In genomic region chr11:44619131-44619886, GRCm38 (mm10) we compare ENCODE assay signal across 8 mouse cellular contexts. TPM values are rescaled to one million over a fixed set of nuclear protein-coding genes. Genes with fewer than 3 reads are reported as not detected.
DNase-seq lines count a peak whose midpoint lies in the region; ATAC-seq and TF ChIP-seq lines count a peak whose summit lies in the region.

No protein-coding gene starts in this region.

- peak overlapping the region; percentile 53 for H3K4me3 ChIP-seq in lung, embryonic 15.5 days
- H3K4me3 ChIP-seq in embryonic facial prominence, embryonic 10.5 days = peak overlapping the region; percentile 72
- H3K4me3 ChIP-seq in heart, postnatal 0 days (ENCODE audit: low read depth, low read length) = peak overlapping the region; percentile 78
- H3K4me3 ChIP-seq in liver, embryonic 16.5 days (ENCODE audit: low read depth, low read length) = peak overlapping the region; percentile 18

- TF ChIP-seq EP300 in heart, postnatal 0 days (IDR thresholded peaks at IDR 0.05; ENCODE audit: low read depth) = no peak

- H3K36me3 ChIP-seq in lung, embryonic 15.5 days = no peaks in the 10 kb centered on the region
- no peaks in the 10 kb centered on the region for H3K36me3 ChIP-seq in embryonic facial prominence, embryonic 10.5 days (replicated peaks)
- H3K36me3 ChIP-seq in heart, postnatal 0 days (replicated peaks; ENCODE audit: control insufficient read depth, insufficient read depth, low read length) = no peaks in the 10 kb centered on the region
- H3K36me3 ChIP-seq in liver, embryonic 16.5 days (ENCODE audit: control insufficient read depth, insufficient read depth) = no peaks in the 10 kb centered on the region

- H3K27ac ChIP-seq in lung, embryonic 15.5 days = no peak overlapping the region
- H3K27ac ChIP-seq in embryonic facial prominence, embryonic 10.5 days (replicated peaks) = peak overlapping the region; percentile 89
- H3K27ac ChIP-seq in heart, postnatal 0 days (ENCODE audit: low read depth) = peak overlapping the region; percentile 36; the same call in 1 of the 2 replicates
- H3K27ac ChIP-seq in liver, embryonic 16.5 days (ENCODE audit: low read length) = no peak overlapping the region

- intact Hi-C loops in left cerebral cortex, postnatal 36 days (cut with DNase I) = loop anchor here (10.0 kb wide), 2 partner anchors 1055 to 1115 kb away; no protein-coding TSS in a partner anchor

- H3K27me3 ChIP-seq in lung, embryonic 15.5 days = peaks cover 71% of the 10 kb centered on the region
- peaks cover 72% of the 10 kb centered on the region for H3K27me3 ChIP-seq in embryonic facial prominence, embryonic 10.5 days (replicated peaks; ENCODE audit: low read depth, poor library complexity, severe bottlenecking)
- peaks cover 65% of the 10 kb centered on the region for H3K27me3 ChIP-seq in heart, postnatal 0 days (ENCODE audit: control insufficient read depth, insufficient read depth, low read length)
- H3K27me3 ChIP-seq in liver, embryonic 16.5 days (ENCODE audit: control insufficient read depth, insufficient read depth, low read depth, low read length) = peaks cover 74% of the 10 kb centered on the region

- ATAC-seq in lung, embryonic 15.5 days (ENCODE audit: borderline replicate concordance, extremely low read depth, low FRiP score, low TSS enrichment) = no peak
- ATAC-seq in heart, postnatal 0 days (ENCODE audit: insufficient read depth, low read depth) = no peak
- ATAC-seq in liver, embryonic 16.5 days (ENCODE audit: low read depth) = no peak

- peak overlapping the region; percentile 49 for H3K4me2 ChIP-seq in lung, embryonic 15.5 days
- H3K4me2 ChIP-seq in heart, postnatal 0 days (ENCODE audit: low read depth, low read length) = peak overlapping the region; percentile 68
- H3K4me2 ChIP-seq in liver, embryonic 16.5 days (ENCODE audit: low read depth, low read length) = no peak overlapping the region

- no peak for TF ChIP-seq CTCF in heart, postnatal 0 days (IDR thresholded peaks at IDR 0.05; ENCODE audit: low read depth)

- no peaks in the 10 kb centered on the region for H3K9me3 ChIP-seq in lung, embryonic 15.5 days
- H3K9me3 ChIP-seq in embryonic facial prominence, embryonic 10.5 days = no peaks in the 10 kb centered on the region
- H3K9me3 ChIP-seq in heart, postnatal 0 days (replicated peaks; ENCODE audit: control insufficient read depth, low read length) = no peaks in the 10 kb centered on the region
- no peaks in the 10 kb centered on the region for H3K9me3 ChIP-seq in liver, embryonic 16.5 days (replicated peaks; ENCODE audit: control insufficient read depth, low read length)

- peak overlapping the region; percentile 13; the same call in 1 of the 2 replicates for H3K9ac ChIP-seq in lung, embryonic 15.5 days
- H3K9ac ChIP-seq in heart, postnatal 0 days (replicated peaks; ENCODE audit: low read depth, low read length) = peak overlapping the region; percentile 75
- H3K9ac ChIP-seq in liver, embryonic 16.5 days (ENCODE audit: low read depth, low read length) = no peak overlapping the region

- peaks cover 20% of the 10 kb centered on the region for H3K4me1 ChIP-seq in lung, embryonic 15.5 days
- H3K4me1 ChIP-seq in embryonic facial prominence, embryonic 10.5 days = peaks cover 50% of the 10 kb centered on the region
- H3K4me1 ChIP-seq in heart, postnatal 0 days (ENCODE audit: control insufficient read depth, insufficient read depth) = no peaks in the 10 kb centered on the region
- H3K4me1 ChIP-seq in liver, embryonic 16.5 days (ENCODE audit: control insufficient read depth, low read depth, low read length) = no peaks in the 10 kb centered on the region; the same call in 1 of the 2 replicates

- WGBS in lung, embryonic 15.5 days = 4% methylated on average over 15 of the region's 15 CpGs
- WGBS in embryonic facial prominence, embryonic 10.5 days = under 1% methylated on average over 15 of the region's 15 CpGs
- WGBS in heart, postnatal 0 days = 6% methylated on average over 15 of the region's 15 CpGs
- 3% methylated on average over 15 of the region's 15 CpGs for WGBS in liver, embryonic 16.5 days (ENCODE audit: insufficient replicate concordance)

- DNase-seq in lung, postnatal 4 days = no peak
- DNase-seq in embryonic facial prominence, embryonic 10.5 days (ENCODE audit: low spot score) = peak; percentile 40
- DNase-seq in heart, postnatal 0 days (ENCODE audit: low spot score) = no peak
- DNase-seq in ovary, postnatal 10 days (ENCODE audit: low spot score) = no peak
- DNase-seq in yolk sac, embryonic 10.5 days (ENCODE audit: low spot score) = no peak
- no peak for DNase-seq in left cerebral cortex, postnatal 36 days (ENCODE audit: low spot score in 2 of 2)

RNA-seq across cellular contexts. Expression of gene Ebf1, which starts 2.2 kb away (rescaled TPM):
- polyA plus RNA-seq in lung, embryonic 15.5 days (2015; fragmentation: Nextera tagmentation; extraction: Ambion mirVana) = 10.5 and 12.4 TPM in 2 replicates
- polyA plus RNA-seq in embryonic facial prominence, embryonic 10.5 days (2016; fragmentation: Nextera tagmentation; extraction: Ambion mirVana) = 38.5 and 41.9 TPM in 2 replicates
- 8.1 and 12.8 TPM in 2 replicates for total RNA-seq in heart, postnatal 0 days (2014; rRNA removed; ENCODE audit: low replicate concordance)
- polyA plus RNA-seq in heart, postnatal 0 days (2015; fragmentation: Nextera tagmentation; extraction: Ambion mirVana) = 10.4 and 10.5 TPM in 2 replicates
- polyA plus RNA-seq in liver, embryonic 16.5 days (2015; fragmentation: Nextera tagmentation; extraction: Ambion mirVana) = 2.2 and 2.8 TPM in 2 replicates
- total RNA-seq in left cerebral cortex, postnatal 36 days (2021) = 1 to 10 TPM; 2.9 to 6.1 TPM

Comparison
In these comparisons a context has a peak if more than half of its experiments do, and no peak if none do; other contexts are left out.
1. H3K27ac ChIP-seq: peak in embryonic facial prominence, embryonic 10.5 days (single experiment) and heart, postnatal 0 days (single experiment); none in lung, embryonic 15.5 days (single experiment) and liver, embryonic 16.5 days (single experiment).
2. H3K4me3 ChIP-seq: peak in every context shown above with its lines; median percentile 78 in heart, postnatal 0 days; 72 in embryonic facial prominence, embryonic 10.5 days; 53 in lung, embryonic 15.5 days; 18 in liver, embryonic 16.5 days.